Mouse (Mus musculus) CD4-positive, CD25-positive, alpha-beta regulatory T cell, adult 4 months (primary cell): Measurements from ENCODE around the gene Tanc1. TPM values are rescaled to one million over a fixed set of nuclear protein-coding genes. Genes with fewer than 3 reads are reported as not detected.
A peak's percentile ranks its signal among the peaks of the same experiment; 100 is the strongest.
"Not testable (repeated sequence)": the region's sequence is repeated elsewhere in the genome, so short reads cannot be mapped to it uniquely, and the experiment has no call there.

Experiments
- ATAC-seq: one replicate; pipeline ENCODE4 v1.8.0; 2017
- polyA plus RNA-seq, 2 experiments: library from polyadenylated mRNA; unstranded; fragments of 100-300 nt; shearing (Covaris generic); gene quantifications; one replicate each; pipeline ENCODE4 v1.2.1; 2017

The Tanc1 gene
- polyA plus RNA-seq, 2 experiments from 2014 or later: 13.7 to 15.2 TPM

- ATAC-seq: no peak
These were observed 219.1 kb downstream of the Tanc1 start for GRCm38 (mm10) chr2:59830940-59831339.

GRCm38 (mm10) chr2:59831831-59832230 lies 220.0 kb downstream of the Tanc1 start:
- no peak for ATAC-seq

GRCm38 (mm10) chr2:59838825-59839224 lies 227.0 kb downstream of the Tanc1 start:
- no peak for ATAC-seq

- no peak for ATAC-seq
These were observed 227.9 kb downstream of the Tanc1 start for GRCm38 (mm10) chr2:59839755-59840154.

GRCm38 (mm10) chr2:59840191-59840590 lies 228.3 kb downstream of the Tanc1 start:
- no peak for ATAC-seq

- no peak for ATAC-seq
These were observed 229.5 kb downstream of the Tanc1 start for GRCm38 (mm10) chr2:59841189-59841939.

- ATAC-seq: no peak
These were observed 230.1 kb downstream of the Tanc1 start for GRCm38 (mm10) chr2:59841944-59842343.

- ATAC-seq: no peak
These were observed 230.7 kb downstream of the Tanc1 start for GRCm38 (mm10) chr2:59842556-59843008.

GRCm38 (mm10) chr2:59843156-59843555 lies 231.3 kb downstream of the Tanc1 start:
- ATAC-seq: no peak

- no peak for ATAC-seq
These were observed 232.0 kb downstream of the Tanc1 start for GRCm38 (mm10) chr2:59843848-59844247.

GRCm38 (mm10) chr2:59851885-59852284 lies 240.0 kb downstream of the Tanc1 start:
- ATAC-seq: not testable (repeated sequence)

- ATAC-seq: no peak
These were observed 241.1 kb downstream of the Tanc1 start for GRCm38 (mm10) chr2:59852916-59853315.

GRCm38 (mm10) chr2:59853543-59853942 lies 241.7 kb downstream of the Tanc1 start:
- no peak for ATAC-seq

- ATAC-seq: no peak
These were observed 242.5 kb downstream of the Tanc1 start for GRCm38 (mm10) chr2:59854363-59854762.

GRCm38 (mm10) chr2:59862618-59863017 lies 250.8 kb downstream of the Tanc1 start:
- ATAC-seq: no peak

GRCm38 (mm10) chr2:59870526-59870925 lies 258.7 kb downstream of the Tanc1 start:
- ATAC-seq: no peak

- no peak for ATAC-seq
These were observed 264.6 kb downstream of the Tanc1 start for GRCm38 (mm10) chr2:59876482-59876881.

GRCm38 (mm10) chr2:59877335-59877734 lies 265.5 kb downstream of the Tanc1 start:
- no peak for ATAC-seq

- ATAC-seq: no peak
These were observed 266.4 kb downstream of the Tanc1 start for GRCm38 (mm10) chr2:59878221-59878620.

GRCm38 (mm10) chr2:59881404-59881803 lies 269.6 kb downstream of the Tanc1 start:
- no peak for ATAC-seq

GRCm38 (mm10) chr2:59881831-59882741 lies 270.2 kb downstream of the Tanc1 start, which contains the start of gene Wdsub1:
TSS of gene Wdsub1 (minus strand) at chr2:59882591.
- peak; percentile 96 for ATAC-seq

GRCm38 (mm10) chr2:59882742-59883281 lies 271.0 kb downstream of the Tanc1 start:
- peak; percentile 7 for ATAC-seq

- no peak for ATAC-seq
These were observed 277.9 kb downstream of the Tanc1 start for GRCm38 (mm10) chr2:59889699-59890098.
